Mouse (Mus musculus): ENCODE data around the gene Krt222.
A peak's percentile ranks its signal among the peaks of the same experiment; 100 is the strongest.

Gene Krt222

DNA sequence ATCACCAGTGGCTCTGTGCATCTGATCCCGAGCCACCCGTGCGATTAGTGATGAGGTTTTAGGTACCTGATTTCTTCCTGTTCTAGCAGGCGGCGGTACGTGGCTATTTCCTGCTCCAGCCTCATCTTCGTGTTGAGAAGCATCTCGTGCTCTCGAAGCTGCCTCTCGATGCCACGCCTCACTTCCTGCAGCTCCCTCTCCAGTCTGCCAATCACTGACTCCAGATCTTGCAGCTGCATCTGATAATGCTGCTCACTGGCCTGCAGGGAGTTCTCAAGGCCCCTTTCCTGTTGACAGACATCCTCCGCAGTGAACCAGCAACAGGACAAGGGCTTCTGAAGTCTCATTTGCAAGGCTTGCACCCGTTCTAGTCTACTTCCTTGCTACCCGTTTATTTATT, 5.4 kb downstream of the Krt222 start:
- peak; percentile 66 for DNase-seq (ENCODE audit: low read depth)

DNA sequence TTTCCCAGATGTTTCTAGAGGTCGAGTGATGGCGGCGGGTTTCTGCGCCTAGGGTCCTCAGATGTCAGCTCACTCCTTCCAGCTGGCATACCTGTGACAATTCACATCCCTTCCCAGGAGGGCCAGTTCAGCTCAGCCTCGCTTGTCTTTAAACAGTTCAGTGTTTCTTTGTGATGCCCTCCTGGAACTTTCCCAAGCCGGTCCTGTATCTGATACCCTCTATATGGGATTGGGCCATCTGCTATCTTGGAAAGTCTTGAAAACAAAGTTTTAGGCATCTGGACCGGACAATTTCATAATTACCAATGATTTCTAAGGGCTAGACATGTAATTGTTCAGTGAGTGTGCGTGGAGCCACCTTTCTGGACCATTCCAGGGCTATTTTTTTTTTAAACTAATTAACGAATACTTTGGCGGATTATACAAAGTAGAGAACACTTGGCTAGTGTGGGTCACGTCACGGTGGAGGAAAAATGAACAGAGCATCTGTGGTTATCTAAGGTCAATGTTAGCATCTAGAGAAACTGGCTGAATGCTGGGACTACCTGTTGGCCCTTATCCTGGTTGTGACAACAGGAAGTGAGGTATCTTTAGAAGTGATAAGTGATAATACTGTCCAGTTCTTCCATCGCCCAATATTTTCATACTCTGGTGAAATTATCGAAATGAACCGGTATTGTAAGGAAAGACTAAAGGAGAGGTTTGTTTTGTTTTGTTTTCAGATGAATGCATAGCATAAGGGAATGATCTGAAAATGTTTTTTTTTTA, 12.7 kb downstream of the Krt222 start:
- DNase-seq (ENCODE audit: low read depth), result no peak

DNA sequence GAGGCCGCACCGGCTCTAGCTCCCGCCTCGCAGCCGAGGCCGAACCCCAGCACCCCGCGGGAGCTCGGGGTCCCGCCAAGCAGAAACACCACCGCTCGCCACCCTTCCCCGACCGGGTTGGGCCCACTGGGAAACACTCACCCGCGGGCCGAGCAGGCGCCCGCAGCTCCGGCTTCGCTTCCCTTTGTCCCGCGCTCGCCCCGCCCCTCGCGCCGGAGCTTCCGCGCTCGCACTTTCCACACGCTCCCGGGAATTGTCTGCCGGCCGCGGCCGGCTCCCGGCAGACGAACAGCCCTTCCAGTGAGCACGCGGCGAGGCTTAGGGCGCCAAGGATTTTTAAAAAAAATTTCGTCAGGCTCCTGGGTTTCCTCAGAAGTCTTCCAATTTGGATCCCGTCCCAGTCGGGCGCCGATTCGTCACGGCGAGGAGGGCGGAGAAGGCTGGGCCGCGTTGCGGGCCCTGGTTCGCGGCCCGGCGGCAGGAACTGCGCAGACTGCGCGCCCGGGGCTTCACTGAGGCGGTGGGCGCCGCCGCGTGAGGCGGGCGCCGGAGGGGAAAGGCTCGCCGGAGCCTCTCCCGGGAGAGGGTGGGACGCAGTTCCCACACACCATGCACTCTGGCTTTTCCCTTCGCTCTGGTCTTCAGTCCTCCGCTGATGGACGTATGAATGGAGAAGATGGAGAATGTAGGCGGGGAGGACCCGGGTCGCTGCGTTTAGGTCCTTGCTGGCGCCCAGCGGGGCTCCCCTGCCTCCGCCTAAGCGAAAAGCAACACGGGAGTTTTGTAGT, 13.4 kb downstream of the Krt222 start, which contains the start of gene Smarce1:
Gene Smarce1, minus strand, starts transcription at position 757 of the 788 bp plus-strand sequence.
- peak; percentile 80 for DNase-seq (ENCODE audit: low read depth)

DNA sequence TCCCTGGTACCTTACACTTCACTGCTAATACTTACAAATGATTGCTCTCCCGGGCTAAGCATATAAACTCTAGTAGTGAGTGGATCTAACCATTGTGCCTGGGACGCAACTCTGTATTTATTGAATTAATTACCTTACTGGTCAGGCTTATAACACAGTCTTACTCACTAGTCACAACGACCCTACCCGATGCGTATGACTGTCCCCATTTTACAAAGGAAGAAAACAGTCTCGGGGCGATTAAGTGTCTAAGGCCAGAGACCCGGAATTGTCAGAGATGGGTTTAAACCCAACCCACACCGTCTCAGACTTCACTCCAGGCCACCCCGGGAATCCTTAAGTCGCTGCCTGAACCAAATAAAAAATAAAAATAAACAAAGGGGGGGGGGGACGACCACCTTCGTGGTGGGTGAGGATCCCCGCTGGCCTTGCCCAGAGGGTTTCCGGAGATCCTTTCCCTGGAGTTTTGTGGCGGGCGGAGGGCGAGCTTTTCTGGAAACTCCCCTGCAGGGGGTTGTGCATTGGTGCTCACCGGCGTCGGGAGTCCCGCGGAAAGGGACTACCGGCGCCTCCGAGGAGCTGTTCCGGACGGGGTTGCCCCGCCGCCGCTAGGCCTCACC, 14.1 kb downstream of the Krt222 start:
- DNase-seq (ENCODE audit: low read depth), result peak; percentile 39

DNA sequence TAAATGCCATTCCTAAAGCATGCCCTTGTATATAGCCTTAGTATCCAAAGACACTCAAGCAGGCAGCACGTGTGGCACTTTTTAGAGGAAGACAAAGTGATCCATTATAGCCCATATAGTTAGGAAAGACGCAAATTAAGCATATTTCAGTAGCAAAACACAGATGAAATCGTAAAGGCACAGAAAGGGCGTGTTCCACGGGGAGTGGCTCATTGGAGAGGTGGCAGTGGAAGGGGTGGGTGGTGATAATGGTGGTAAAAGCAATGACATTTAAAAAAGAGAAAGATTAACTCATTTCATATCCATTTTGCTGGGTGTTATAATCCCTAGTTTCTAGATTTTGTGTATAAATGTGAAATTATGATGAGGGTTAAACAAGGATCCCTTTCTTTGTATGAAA, 17.6 kb downstream of the Krt222 start:
- no peak for DNase-seq (ENCODE audit: low read depth)

DNA sequence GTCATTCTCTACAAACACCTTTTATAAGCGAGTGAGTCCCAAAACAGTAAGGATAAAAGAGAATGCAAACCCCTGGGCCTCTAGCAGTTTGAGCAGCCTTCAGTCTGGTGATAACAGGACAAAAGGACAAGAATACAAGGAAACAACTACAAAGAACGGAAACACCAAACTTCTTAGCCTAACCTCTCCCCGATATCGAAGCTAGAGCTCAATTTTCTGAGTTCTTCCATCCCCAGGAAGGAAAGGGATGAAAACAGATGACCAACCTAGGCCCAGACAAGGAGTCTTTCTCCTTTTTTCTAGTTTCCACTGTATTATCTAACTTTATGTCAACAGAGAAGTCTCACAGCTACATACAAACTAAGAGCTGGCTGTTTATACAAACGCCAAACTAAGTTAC, 20.6 kb downstream of the Krt222 start:
- DNase-seq (ENCODE audit: low read depth), result no peak

DNA sequence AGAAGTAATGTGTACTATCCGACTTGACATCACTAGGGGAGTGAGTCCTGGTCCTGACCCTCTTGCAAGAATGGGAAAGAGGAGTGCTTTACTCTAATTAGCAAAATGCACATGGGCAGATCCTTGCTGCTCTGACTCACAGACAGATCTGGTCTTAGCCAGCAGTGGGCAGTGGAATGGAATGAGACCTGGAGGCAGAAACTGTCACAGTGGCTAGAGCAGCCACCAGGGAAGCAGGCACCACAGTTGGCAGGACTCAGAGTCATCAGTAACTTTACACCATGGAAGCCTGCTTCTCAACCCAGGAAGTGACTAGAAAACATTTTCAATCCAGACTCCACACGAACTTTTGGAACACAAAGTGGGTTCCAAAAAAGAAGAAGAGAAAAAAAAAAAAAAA, 22.1 kb downstream of the Krt222 start:
- DNase-seq (ENCODE audit: low read depth), result peak; percentile 29

DNA sequence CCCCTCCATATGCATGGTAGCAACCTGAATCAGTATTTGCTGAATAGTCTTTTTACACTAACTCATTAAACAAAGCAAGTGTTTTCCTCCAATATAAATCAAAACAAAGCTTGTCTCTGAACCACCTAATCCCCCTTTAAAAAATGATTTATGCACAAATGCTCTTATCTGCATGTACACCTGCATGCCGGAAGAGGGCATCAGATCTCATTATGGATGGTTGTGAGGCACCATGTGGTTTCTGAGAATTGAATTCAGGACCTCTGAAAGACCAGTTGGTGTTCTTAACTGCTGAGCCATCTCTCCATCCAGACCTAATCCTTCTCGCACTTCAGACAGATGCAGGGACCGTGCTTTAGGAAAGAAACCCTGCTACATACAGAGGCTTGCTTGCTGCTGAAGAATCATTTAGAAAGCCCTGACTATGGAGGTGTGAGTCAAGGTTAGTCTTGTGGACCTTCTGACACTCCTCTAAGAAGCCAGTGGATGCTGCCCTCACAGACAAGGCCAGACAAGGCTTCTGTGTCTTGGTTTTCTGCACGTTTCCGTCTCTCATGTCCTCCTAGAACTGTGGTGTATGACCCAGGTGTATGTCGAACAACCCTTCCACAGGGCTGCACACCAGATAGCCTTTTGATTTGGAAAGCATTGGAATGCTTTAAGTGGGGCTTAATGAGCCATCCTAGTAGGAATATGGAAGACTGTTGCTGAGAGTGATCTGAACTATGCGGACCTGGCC, 26.5 kb downstream of the Krt222 start:
- no peak for DNase-seq (ENCODE audit: low read depth)

DNA sequence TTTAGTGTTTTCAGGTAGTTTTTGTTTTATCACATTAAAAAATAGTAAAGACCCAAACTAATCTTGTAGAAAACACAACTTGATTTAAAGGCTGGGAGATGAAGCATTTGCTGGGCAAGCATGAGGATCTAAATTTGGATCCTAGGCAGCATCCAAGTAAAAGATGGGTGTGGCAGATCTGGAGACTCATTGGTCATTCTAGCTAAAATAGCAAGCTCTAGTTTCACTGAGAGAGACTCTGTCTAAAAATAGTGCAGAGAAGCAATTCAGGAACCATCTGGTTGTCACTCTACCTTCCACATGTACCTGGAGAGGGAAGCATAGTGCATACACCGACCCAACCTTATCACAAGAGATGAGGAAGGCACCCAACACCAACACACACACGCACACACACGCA, 27.7 kb downstream of the Krt222 start:
- no peak for DNase-seq (ENCODE audit: low read depth)

DNA sequence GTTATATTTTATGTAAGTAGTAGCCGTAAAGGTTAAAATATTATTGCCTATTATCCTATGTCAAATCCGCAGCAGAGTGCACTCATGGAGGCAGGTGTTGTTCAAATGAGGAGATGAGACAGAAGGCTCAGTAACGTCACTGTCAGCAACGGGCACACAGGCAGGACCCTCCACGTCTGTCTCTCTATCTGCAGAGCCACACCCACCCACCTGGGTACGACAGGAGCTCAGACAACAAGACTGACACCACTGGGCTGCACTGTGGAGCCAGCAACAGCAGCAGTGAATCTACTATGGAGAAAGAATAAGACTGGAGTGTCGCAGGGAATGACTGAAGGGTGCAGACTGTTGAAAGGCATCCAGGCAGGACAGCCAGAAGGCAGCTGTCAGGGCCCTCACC, 31.2 kb downstream of the Krt222 start:
- DNase-seq (ENCODE audit: low read depth), result no peak

DNA sequence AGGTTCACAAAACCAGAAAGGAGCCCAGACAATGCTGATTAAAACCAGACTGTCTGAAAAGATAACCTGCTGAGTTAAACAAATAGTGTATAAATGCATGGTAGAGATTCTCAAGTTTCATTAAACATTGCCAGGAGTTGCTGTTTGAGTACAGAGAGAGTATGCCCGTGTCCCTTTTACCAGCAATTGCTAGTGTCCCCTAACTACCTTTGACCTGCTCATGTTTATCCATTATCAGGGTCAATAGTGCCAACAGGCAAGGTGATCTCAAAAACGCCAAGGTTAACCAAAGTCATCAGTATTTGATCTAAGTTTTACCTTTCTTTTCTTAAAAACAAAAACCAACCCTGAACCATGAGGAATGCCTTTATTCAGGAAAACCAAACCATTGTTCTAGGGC, 31.9 kb downstream of the Krt222 start:
- DNase-seq (ENCODE audit: low read depth), result no peak

DNA sequence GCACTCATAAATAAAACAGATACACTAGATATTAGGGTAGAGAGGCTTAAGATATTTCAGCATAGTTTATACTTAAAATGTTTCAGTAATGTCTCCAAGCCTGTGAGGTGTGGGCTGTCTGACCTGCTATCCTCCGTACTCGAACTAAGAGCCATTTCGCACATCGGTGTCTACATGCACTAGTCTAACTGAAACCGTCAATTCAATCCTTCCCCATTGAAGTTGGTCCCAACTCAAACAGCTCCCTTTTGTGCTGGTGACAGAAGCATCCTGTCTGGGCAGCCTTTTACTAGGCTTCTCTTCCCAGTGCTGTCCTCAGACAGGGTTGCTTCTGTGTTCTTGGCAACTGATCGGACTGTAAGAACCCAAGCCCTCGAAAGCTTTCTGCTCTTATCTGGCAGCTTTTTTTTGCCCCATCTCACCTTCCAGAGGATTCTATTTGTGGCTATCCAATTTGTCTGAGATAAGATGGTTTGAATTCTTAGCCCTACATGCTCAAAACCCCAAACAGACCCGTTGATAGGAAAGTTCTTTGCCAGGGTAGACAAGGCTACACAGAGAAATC, 35.7 kb downstream of the Krt222 start:
- no peak for DNase-seq (ENCODE audit: low read depth)

DNA sequence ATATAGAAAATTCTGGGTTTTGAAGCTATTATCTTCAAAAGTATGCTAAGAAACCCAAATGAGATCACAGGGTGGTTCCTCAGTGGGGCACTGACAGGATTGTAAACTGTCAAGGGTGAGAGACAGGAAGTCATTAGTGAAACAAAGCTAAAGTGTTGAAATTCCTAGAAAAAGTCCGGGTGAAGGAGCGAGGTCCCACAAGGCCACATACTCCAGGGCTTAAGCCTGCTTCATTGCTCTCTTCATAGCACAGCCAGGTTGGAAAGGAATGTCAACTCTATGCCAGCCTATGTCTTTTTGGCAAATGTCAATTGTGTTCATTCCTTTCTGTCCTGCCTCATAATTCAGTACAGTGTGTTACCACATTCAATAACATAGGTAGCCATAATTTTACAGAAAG, 36.4 kb downstream of the Krt222 start:
- no peak for DNase-seq (ENCODE audit: low read depth)

DNA sequence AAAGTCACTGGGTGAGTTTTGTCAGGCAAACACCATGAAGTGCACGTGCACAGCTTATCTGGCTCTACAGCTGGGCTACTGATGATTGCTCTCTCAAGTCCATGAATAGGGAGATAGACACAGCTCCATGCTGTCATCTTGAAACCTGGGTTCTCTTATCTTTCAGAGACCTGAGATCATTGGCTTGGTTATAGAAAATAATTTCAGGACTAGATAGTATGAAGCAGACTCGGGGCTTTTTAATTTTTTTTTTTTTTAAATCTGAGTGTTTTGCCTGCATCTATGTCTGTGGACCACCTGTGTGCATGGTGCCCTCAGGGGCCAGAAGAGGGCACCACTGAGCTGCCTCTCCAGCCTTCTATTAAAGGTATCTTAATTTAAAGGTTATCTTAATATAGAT, 36.9 kb downstream of the Krt222 start:
- DNase-seq (ENCODE audit: low read depth), result peak; percentile 24

DNA sequence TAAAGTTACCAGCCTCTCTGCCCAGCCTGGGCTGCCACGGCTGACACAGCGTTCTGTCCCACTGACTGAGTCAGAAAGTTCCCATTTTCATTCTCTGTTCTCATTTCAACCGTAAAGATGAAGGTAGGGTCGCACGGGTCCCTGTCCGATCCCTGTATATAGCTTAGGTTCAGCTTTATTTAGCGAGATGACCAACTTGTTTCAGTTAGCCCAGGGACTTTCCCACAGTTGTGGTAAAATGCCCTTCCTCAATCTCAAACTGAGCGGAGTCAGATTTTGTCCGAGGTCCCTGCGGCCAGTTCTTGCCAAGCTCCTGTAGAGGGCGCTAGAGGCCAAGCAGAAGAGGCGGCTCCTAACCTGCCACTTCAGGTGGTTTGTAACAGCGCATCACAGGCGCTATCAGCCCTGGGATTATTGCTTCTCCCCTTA, 54.7 kb downstream of the Krt222 start:
- peak; percentile 69 for DNase-seq (ENCODE audit: low read depth)

DNA sequence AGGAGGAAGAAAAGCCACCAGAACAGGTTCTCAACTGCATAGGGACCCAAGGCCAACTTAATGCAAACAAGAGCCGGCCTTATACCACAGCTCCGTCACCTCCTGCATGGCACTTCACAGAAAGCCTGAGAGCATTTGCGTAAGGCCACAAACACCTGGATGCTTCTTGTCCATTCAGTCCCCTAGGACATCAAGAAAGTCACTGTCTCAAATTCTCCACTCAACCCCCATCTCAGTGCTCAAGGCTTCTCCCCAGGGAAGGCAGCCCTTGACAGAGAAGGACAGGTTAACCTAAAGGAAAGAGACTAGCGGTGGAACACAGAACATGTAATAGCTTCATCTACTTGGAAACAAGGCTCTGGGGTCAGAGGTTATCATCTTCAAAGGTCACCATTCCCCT, 56.5 kb downstream of the Krt222 start:
- no peak for DNase-seq (ENCODE audit: low read depth)

DNA sequence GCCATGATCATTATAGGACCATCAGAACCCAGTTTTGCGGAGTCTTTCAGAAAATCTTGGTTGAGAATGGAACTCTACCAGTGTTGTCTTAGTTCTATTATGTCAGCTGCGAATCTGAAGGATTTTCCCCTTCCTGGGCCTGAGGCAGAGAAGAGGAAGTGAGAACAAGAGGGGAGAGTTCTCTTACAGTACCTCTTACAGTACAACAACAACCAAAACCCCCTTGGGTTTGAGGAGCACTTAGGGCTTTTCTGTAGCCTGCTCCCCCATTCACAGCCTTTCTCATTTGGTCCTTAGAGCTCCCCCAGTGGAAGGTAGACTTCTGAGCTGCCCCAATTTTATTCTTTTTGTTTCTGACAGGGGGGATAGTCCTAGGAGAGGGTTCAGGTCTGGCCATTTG, 57.0 kb downstream of the Krt222 start:
- no peak for DNase-seq (ENCODE audit: low read depth)
